Comparison of ENCODE assay signal across 8 mouse cellular contexts in the genomic region with DNA sequence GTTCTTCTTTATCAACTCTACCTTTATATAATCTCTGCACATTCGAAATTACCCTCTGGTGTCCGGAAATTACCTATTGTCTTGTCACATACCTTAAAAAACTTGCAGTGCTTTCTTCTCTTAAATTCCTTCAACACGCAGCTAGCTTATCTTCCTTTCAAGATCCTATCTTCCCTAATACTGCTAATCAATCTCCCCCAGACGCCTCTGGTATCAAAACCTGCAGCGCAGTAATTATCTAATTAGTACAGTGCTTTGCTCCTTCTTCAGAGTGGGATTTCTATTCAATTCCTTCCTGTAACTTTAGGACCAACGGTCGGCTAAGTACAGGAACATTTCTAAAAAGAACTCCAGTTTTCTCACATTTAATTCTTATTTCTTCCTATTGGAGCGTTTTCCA. TPM values are rescaled to one million over a fixed set of nuclear protein-coding genes. Genes with fewer than 3 reads are reported as not detected.
DNase-seq lines count a peak whose midpoint lies in the region; ATAC-seq lines count a peak whose summit lies in the region.

No protein-coding gene starts in this region.

- H3K36me3 ChIP-seq in kidney, embryonic 14.5 days (ENCODE audit: control insufficient read depth, insufficient read depth, low read length), result peaks cover 16% of the 10 kb centered on the region
- H3K36me3 ChIP-seq in hindbrain, embryonic 16.5 days (ENCODE audit: control insufficient read depth, insufficient read depth, low read length), result peaks cover 3% of the 10 kb centered on the region; the same call in 1 of the 2 replicates
- H3K36me3 ChIP-seq in midbrain, embryonic 14.5 days (ENCODE audit: control insufficient read depth, insufficient read depth, low read length), result peaks cover 7% of the 10 kb centered on the region

- no peaks in the 10 kb centered on the region for H3K27me3 ChIP-seq in kidney, embryonic 14.5 days (ENCODE audit: control insufficient read depth, insufficient read depth, low read length)
- no peaks in the 10 kb centered on the region for H3K27me3 ChIP-seq in hindbrain, embryonic 16.5 days (replicated peaks; ENCODE audit: control insufficient read depth, insufficient read depth, low read length)
- no peaks in the 10 kb centered on the region for H3K27me3 ChIP-seq in midbrain, embryonic 14.5 days (ENCODE audit: control insufficient read depth, insufficient read depth, low read length)

- peak overlapping the region; percentile 99 for H3K27ac ChIP-seq in kidney, embryonic 14.5 days (ENCODE audit: low read depth, low read length)
- H3K27ac ChIP-seq in hindbrain, embryonic 16.5 days (ENCODE audit: low read depth, low read length), result peak overlapping the region; percentile 97
- H3K27ac ChIP-seq in midbrain, embryonic 14.5 days (replicated peaks; ENCODE audit: low read depth, low read length), result peak overlapping the region; percentile 97

- ATAC-seq in kidney, embryonic 14.5 days (ENCODE audit: low FRiP score, low TSS enrichment), result no peak
- no peak for ATAC-seq in hindbrain, embryonic 16.5 days
- no peak for ATAC-seq in midbrain, embryonic 14.5 days (ENCODE audit: low FRiP score, low TSS enrichment)

- WGBS in kidney, embryonic 14.5 days, result 4% methylated on average over 8 of the region's 8 CpGs
- WGBS in hindbrain, embryonic 16.5 days, result 8% methylated on average over 8 of the region's 8 CpGs
- WGBS in midbrain, embryonic 14.5 days, result 11% methylated on average over 8 of the region's 8 CpGs

- peak overlapping the region; percentile 84 for H3K9ac ChIP-seq in kidney, embryonic 14.5 days (ENCODE audit: low read depth, low read length)
- peak overlapping the region; percentile 69 for H3K9ac ChIP-seq in hindbrain, embryonic 16.5 days (ENCODE audit: low read depth, low read length)
- H3K9ac ChIP-seq in midbrain, embryonic 14.5 days (replicated peaks; ENCODE audit: low read length), result peak overlapping the region; percentile 84

- peaks cover 12% of the 10 kb centered on the region; the same call in 1 of the 2 replicates for H3K4me1 ChIP-seq in kidney, embryonic 14.5 days (ENCODE audit: control insufficient read depth, insufficient read depth, low read length)
- H3K4me1 ChIP-seq in hindbrain, embryonic 16.5 days (ENCODE audit: control insufficient read depth, insufficient read depth, low read depth, low read length), result peaks cover 19% of the 10 kb centered on the region
- peaks cover 13% of the 10 kb centered on the region; the same call in 1 of the 2 replicates for H3K4me1 ChIP-seq in midbrain, embryonic 14.5 days (ENCODE audit: control insufficient read depth, insufficient read depth, low read length)

- H3K9me3 ChIP-seq in kidney, embryonic 14.5 days (ENCODE audit: control insufficient read depth, low read length), result no peaks in the 10 kb centered on the region
- H3K9me3 ChIP-seq in hindbrain, embryonic 16.5 days (ENCODE audit: control insufficient read depth, low read length), result no peaks in the 10 kb centered on the region
- H3K9me3 ChIP-seq in midbrain, embryonic 14.5 days (ENCODE audit: control insufficient read depth, low read length), result no peaks in the 10 kb centered on the region

- DNase-seq in kidney, postnatal 25 days, result no peak
- DNase-seq in c-Kit-positive CD71-positive TER-119-negative erythroid progenitor cells, embryonic 14.5 days (ENCODE audit: low read depth), result peak; percentile 30
- DNase-seq in midbrain, embryonic 14.5 days, result no peak
- no peak for DNase-seq in spleen, postnatal 14 days (ENCODE audit: low spot score in 2 of 2)
- DNase-seq in T-cell, adult 2 months (ENCODE audit: low spot score), result no peak
- DNase-seq in embryo, embryonic 10 days (ENCODE audit: low spot score), result no peak

- H3K4me3 ChIP-seq in kidney, embryonic 14.5 days (ENCODE audit: low read length), result peak overlapping the region; percentile 56
- H3K4me3 ChIP-seq in hindbrain, embryonic 16.5 days (ENCODE audit: low read length), result peak overlapping the region; percentile 55
- H3K4me3 ChIP-seq in midbrain, embryonic 14.5 days (replicated peaks; ENCODE audit: low read depth, low read length), result peak overlapping the region; percentile 84

- H3K4me2 ChIP-seq in kidney, embryonic 14.5 days (replicated peaks; ENCODE audit: low read depth, low read length), result peak overlapping the region; percentile 69
- peak overlapping the region; percentile 78 for H3K4me2 ChIP-seq in hindbrain, embryonic 16.5 days (ENCODE audit: low read length)
- peak overlapping the region; percentile 78 for H3K4me2 ChIP-seq in midbrain, embryonic 14.5 days (ENCODE audit: low read length)

RNA-seq across cellular contexts. Expression of a gene that starts 1.0 kb away (rescaled TPM):
- polyA plus RNA-seq in kidney, embryonic 14.5 days (2014; fragmentation: Nextera tagmentation; extraction: Ambion mirVana), result 66.4 and 69.8 TPM in 2 replicates
- polyA plus RNA-seq in hindbrain, embryonic 16.5 days (2015; fragmentation: Nextera tagmentation; extraction: Ambion mirVana), result 34.8 TPM in 2 replicates
- polyA plus RNA-seq in midbrain, embryonic 14.5 days (2014; fragmentation: Nextera tagmentation; extraction: Ambion mirVana), result 41.1 and 42.0 TPM in 2 replicates

RNA-seq across cellular contexts. Expression of a gene that starts 1.6 kb away (rescaled TPM):
- polyA plus RNA-seq in kidney, embryonic 14.5 days (2014; fragmentation: Nextera tagmentation; extraction: Ambion mirVana), result 26.6 and 34.0 TPM in 2 replicates
- 14.8 and 15.3 TPM in 2 replicates for polyA plus RNA-seq in hindbrain, embryonic 16.5 days (2015; fragmentation: Nextera tagmentation; extraction: Ambion mirVana)
- 24.2 and 24.7 TPM in 2 replicates for polyA plus RNA-seq in midbrain, embryonic 14.5 days (2014; fragmentation: Nextera tagmentation; extraction: Ambion mirVana)
